Mouse (Mus musculus) intestine, embryonic 16.5 days (tissue): Measurements from ENCODE around the gene Krt88. TPM values are rescaled to one million over a fixed set of nuclear protein-coding genes. Genes with fewer than 3 reads are reported as not detected.

Experiments used
- ATAC-seq: fragments of 200-750 bp; cut with Nextera tagmentation; 2 replicates; pipeline ENCODE4 v1.8.0; 2017; ENCODE audit warnings: moderate TSS enrichment, moderate library complexity
- H3K27ac ChIP-seq: fragments of 300-500 bp; sonication (generic); 2 replicates; pipeline ENCODE4 v1.5.1; 2014; ENCODE audit warnings: mild to moderate bottlenecking, low read length
- H3K27me3 ChIP-seq: fragments of 300-500 bp; sonication (generic); replicated peaks from 2 replicates; pipeline ENCODE4 v1.6.1; 2014; ENCODE audit warnings: low read length, control low read depth, mixed read lengths; ENCODE audit not compliant: control insufficient read depth, insufficient read depth
- H3K36me3 ChIP-seq: fragments of 300-500 bp; sonication (generic); 2 replicates; pipeline ENCODE4 v1.6.1; 2014; ENCODE audit warnings: low read length, control low read depth; ENCODE audit not compliant: control insufficient read depth, insufficient read depth
- H3K4me1 ChIP-seq: fragments of 300-500 bp; sonication (generic); 2 replicates; pipeline ENCODE4 v1.6.1; 2014; ENCODE audit warnings: low read length, control low read depth, mixed read lengths; ENCODE audit not compliant: control insufficient read depth, insufficient read depth
- H3K4me2 ChIP-seq: fragments of 300-500 bp; sonication (generic); 2 replicates; pipeline ENCODE4 v1.6.1; 2014; ENCODE audit warnings: low read depth, low read length, control low read depth
- H3K4me3 ChIP-seq: fragments of 300-500 bp; sonication (generic); 2 replicates; pipeline ENCODE4 v1.5.1; 2014; ENCODE audit warnings: mild to moderate bottlenecking, low read length
- H3K9ac ChIP-seq: fragments of 300-500 bp; sonication (generic); 2 replicates; pipeline ENCODE4 v1.6.1; 2014; ENCODE audit warnings: low read depth, low read length
- H3K9me3 ChIP-seq: fragments of 300-500 bp; sonication (generic); 2 replicates; pipeline ENCODE4 v1.6.1; 2016; ENCODE audit warnings: low read length, control low read depth; ENCODE audit not compliant: control insufficient read depth
- WGBS: fragments of 180-500 bp; shearing (Covaris S2); extraction: QIAGEN DNeasy Blood & Tissue Kit; methylation state at CpG from one replicate; pipeline ENCODE4 v1.1.7; 2014; 5-methylcytosine and 5-hydroxymethylcytosine counted together
- polyA plus RNA-seq: library from polyadenylated mRNA; unstranded; fragments of >200 nt; fragmentation: Nextera tagmentation; extraction: Ambion mirVana; gene quantifications from 2 replicates; pipeline ENCODE4 v1.2.1, GENCODE M21; 2015

Gene Krt88
- polyA plus RNA-seq, 1 experiment from 2014 or later, result 0.20 TPM

- Histone ChIP-seq H3K4me3 (no peak overlapping the region), H3K36me3 (no peaks in the 10 kb centered on the region), H3K27me3 (no peaks in the 10 kb centered on the region), H3K9me3 (no peaks in the 10 kb centered on the region), H3K4me2 (no peak overlapping the region), H3K4me1 (no peaks in the 10 kb centered on the region), H3K9ac (no peak overlapping the region), H3K27ac (no peak overlapping the region)
- WGBS, result 81% methylated on average over 11 of the region's 11 CpGs
- ATAC-seq, result no peak
Measured at GRCm38 (mm10) chr15:101485911-101486635, 38.5 kb downstream of the Krt88 start.

GRCm38 (mm10) chr15:101491431-101491830 is 43.9 kb downstream of the Krt88 start, which contains the start of gene Krt83:
Gene Krt83 (minus strand): TSS chr15:101491512.
- 54% methylated on average over 6 of the region's 6 CpGs for WGBS
- no peak within 1 kb of the TSS for H3K4me2 ChIP-seq
- peaks cover 4% of the 10 kb centered on the region; the same call in 1 of the 2 replicates for H3K4me1 ChIP-seq
- no peaks in the 10 kb centered on the region for H3K27me3 ChIP-seq
- no peak within 1 kb of the TSS for H3K9ac ChIP-seq
- no peak within 1 kb of the TSS for H3K4me3 ChIP-seq
- no peak within 1 kb of the TSS for H3K27ac ChIP-seq
- H3K36me3 ChIP-seq, result no peaks in the 10 kb centered on the region
- ATAC-seq, result no peak
- no peaks in the 10 kb centered on the region for H3K9me3 ChIP-seq

- Histone ChIP-seq H3K36me3 (no peaks in the 10 kb centered on the region), H3K27me3 (no peaks in the 10 kb centered on the region), H3K4me3 (no peak overlapping the region), H3K9me3 (no peaks in the 10 kb centered on the region), H3K9ac (no peak overlapping the region), H3K27ac (no peak overlapping the region), H3K4me1 (peaks cover 4% of the 10 kb centered on the region; the same call in 1 of the 2 replicates), H3K4me2 (no peak overlapping the region)
- ATAC-seq, result no peak
- WGBS, result 37% methylated on average over 8 of the region's 8 CpGs
Measured at GRCm38 (mm10) chr15:101492718-101493117, 45.2 kb downstream of the Krt88 start.

- no peaks in the 10 kb centered on the region for H3K9me3 ChIP-seq
- no peaks in the 10 kb centered on the region for H3K27me3 ChIP-seq
- no peak overlapping the region for H3K4me2 ChIP-seq
- H3K27ac ChIP-seq, result no peak overlapping the region
- no peaks in the 10 kb centered on the region for H3K36me3 ChIP-seq
- no peak overlapping the region for H3K4me3 ChIP-seq
- H3K4me1 ChIP-seq, result peaks cover 4% of the 10 kb centered on the region; the same call in 1 of the 2 replicates
- no peak overlapping the region for H3K9ac ChIP-seq
- ATAC-seq, result no peak
- 92% methylated on average over 6 of the region's 6 CpGs for WGBS
Measured at GRCm38 (mm10) chr15:101493713-101494112, 46.2 kb downstream of the Krt88 start.

- H3K9me3 ChIP-seq, result no peaks in the 10 kb centered on the region
- H3K27ac ChIP-seq, result no peak overlapping the region
- H3K4me1 ChIP-seq, result peaks cover 4% of the 10 kb centered on the region; the same call in 1 of the 2 replicates
- no peaks in the 10 kb centered on the region for H3K27me3 ChIP-seq
- 38% methylated on average over 1 of the region's 1 CpGs for WGBS
- H3K4me2 ChIP-seq, result no peak overlapping the region
- H3K4me3 ChIP-seq, result no peak overlapping the region
- no peak overlapping the region for H3K9ac ChIP-seq
- H3K36me3 ChIP-seq, result no peaks in the 10 kb centered on the region
- ATAC-seq, result no peak
Measured at GRCm38 (mm10) chr15:101494203-101494602, 46.7 kb downstream of the Krt88 start.

- Histone ChIP-seq H3K4me3 (no peak overlapping the region), H3K27ac (no peak overlapping the region), H3K9me3 (no peaks in the 10 kb centered on the region), H3K4me2 (no peak overlapping the region), H3K27me3 (no peaks in the 10 kb centered on the region), H3K4me1 (peaks cover 4% of the 10 kb centered on the region; the same call in 1 of the 2 replicates), H3K9ac (no peak overlapping the region), H3K36me3 (no peaks in the 10 kb centered on the region)
- no peak for ATAC-seq
- 80% methylated on average over 8 of the region's 8 CpGs for WGBS
Measured at GRCm38 (mm10) chr15:101495266-101495665, 47.7 kb downstream of the Krt88 start.

- H3K27me3 ChIP-seq, result no peaks in the 10 kb centered on the region
- H3K9me3 ChIP-seq, result no peaks in the 10 kb centered on the region
- ATAC-seq, result no peak
- H3K27ac ChIP-seq, result no peak overlapping the region
- no peak overlapping the region for H3K9ac ChIP-seq
- WGBS, result 70% methylated on average over 2 of the region's 2 CpGs
- H3K4me1 ChIP-seq, result peaks cover 4% of the 10 kb centered on the region; the same call in 1 of the 2 replicates
- no peak overlapping the region for H3K4me2 ChIP-seq
- H3K36me3 ChIP-seq, result no peaks in the 10 kb centered on the region
- no peak overlapping the region for H3K4me3 ChIP-seq
Measured at GRCm38 (mm10) chr15:101497181-101497580, 49.6 kb downstream of the Krt88 start.

Other genes starting within 250 kb of the Krt88 start
- gene Grasp, start 223.6 kb upstream of the Krt88 start, polyA plus RNA-seq, result 2.3 and 2.8 TPM in 2 replicates
- 8.6 and 10.0 TPM in 2 replicates for gene Nr4a1, start 193.5 kb upstream of the Krt88 start, polyA plus RNA-seq
- gene Atg101, start 163.5 kb upstream of the Krt88 start, polyA plus RNA-seq, result 58.3 and 67.1 TPM in 2 replicates
- 3.6 and 4.4 TPM in 2 replicates for gene 6030408B16Rik, start 154.5 kb upstream of the Krt88 start, polyA plus RNA-seq
- gene Krt80, start 77.6 kb upstream of the Krt88 start, polyA plus RNA-seq, result 1.1 and 1.2 TPM in 2 replicates
- gene Krt7, start 36.7 kb upstream of the Krt88 start, polyA plus RNA-seq, result 156 and 160 TPM in 2 replicates
- 0.38 and 0.48 TPM in 2 replicates for gene Krt87, start 8.9 kb upstream of the Krt88 start, polyA plus RNA-seq
- gene Krt81, start 16.0 kb downstream of the Krt88 start, polyA plus RNA-seq, result not detected in 2 replicates
- gene Krt86, start 25.7 kb downstream of the Krt88 start, polyA plus RNA-seq, result not detected in 2 replicates
- gene Krt83, start 43.8 kb downstream of the Krt88 start, polyA plus RNA-seq, result 0.09 TPM in 1 of 2 replicates, not detected in the other
- not detected in 2 replicates for gene Gm49425, start 69.5 kb downstream of the Krt88 start, polyA plus RNA-seq
- 0.28 and 0.53 TPM in 2 replicates for gene Krt84, start 85.1 kb downstream of the Krt88 start, polyA plus RNA-seq
- gene Krt82, start 102.9 kb downstream of the Krt88 start, polyA plus RNA-seq, result not detected in 2 replicates
- gene Krt90, start 115.2 kb downstream of the Krt88 start, polyA plus RNA-seq, result 0.09 and 0.16 TPM in 2 replicates
- not detected in 2 replicates for gene Krt75, start 126.2 kb downstream of the Krt88 start, polyA plus RNA-seq
- gene Gm5414, start 180.4 kb downstream of the Krt88 start, polyA plus RNA-seq, result 0.11 TPM in 1 of 2 replicates, not detected in the other
- not detected in 2 replicates for gene Gm5478, start 199.6 kb downstream of the Krt88 start, polyA plus RNA-seq
- gene Krt6b, start 232.5 kb downstream of the Krt88 start, polyA plus RNA-seq, result not detected in 2 replicates
- 0.07 and 0.39 TPM in 2 replicates for gene Krt6a, start 246.6 kb downstream of the Krt88 start, polyA plus RNA-seq